Mouse (Mus musculus): Measurements from ENCODE around the gene Slco1c1.

GRCm38 (mm10) chr6:141494909-141495308 lies 29.3 kb upstream of the Slco1c1 start:
- TF ChIP-seq CTCF (IDR thresholded peaks at IDR 0.05; ENCODE audit: borderline replicate concordance, control insufficient read depth, extremely low read depth, insufficient read depth, low read length, poor library complexity) (no peak), POLR2A (IDR thresholded peaks at IDR 0.05; ENCODE audit: control insufficient read depth, extremely low read depth, insufficient read depth, low read length, poor library complexity) (no peak)

All from thymus, adult 2 months (tissue).